Mouse (Mus musculus) lung, adult 18-20 months (tissue): ENCODE measurements around the gene Tmed1.
A peak's percentile ranks its signal among the peaks of the same experiment; 100 is the strongest.
"Not testable (repeated sequence)": the region's sequence is repeated elsewhere in the genome, so short reads cannot be mapped to it uniquely, and the experiment has no call there.

Source experiments
- DNase-seq, 2 experiments: peaks; one replicate each; pipeline ENCODE4 v3.0.0; 2022; ENCODE audit warnings: mixed read lengths in 2 of 2

The Tmed1 gene

GRCm38 (mm10) chr9:21509772-21510688 is at the start of gene Tmed1:
Gene Tmed1 (minus strand): TSS chr9:21510252.
- DNase-seq: peak; percentile 95 to 96

DNA sequence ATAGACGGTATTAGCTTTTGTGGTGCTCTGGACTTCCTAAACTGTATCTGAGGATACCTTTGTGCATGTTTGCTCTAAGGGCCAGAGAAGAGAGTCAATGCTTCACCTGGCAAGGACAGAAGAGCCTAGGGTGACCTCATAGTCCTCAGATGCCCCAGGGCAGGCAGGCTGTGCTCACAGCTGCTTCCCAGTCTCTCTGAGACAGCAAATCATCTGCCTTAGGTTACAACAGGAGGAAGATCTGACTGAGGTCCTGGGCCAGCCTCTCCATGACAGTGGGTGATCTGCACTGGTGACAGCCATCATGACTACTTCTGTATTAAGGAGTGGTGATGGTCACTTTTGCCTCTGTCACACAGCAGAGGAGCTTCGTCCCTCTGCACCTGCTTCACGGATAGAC is 49.1 kb upstream of the Tmed1 start:
- no peak for DNase-seq

DNA sequence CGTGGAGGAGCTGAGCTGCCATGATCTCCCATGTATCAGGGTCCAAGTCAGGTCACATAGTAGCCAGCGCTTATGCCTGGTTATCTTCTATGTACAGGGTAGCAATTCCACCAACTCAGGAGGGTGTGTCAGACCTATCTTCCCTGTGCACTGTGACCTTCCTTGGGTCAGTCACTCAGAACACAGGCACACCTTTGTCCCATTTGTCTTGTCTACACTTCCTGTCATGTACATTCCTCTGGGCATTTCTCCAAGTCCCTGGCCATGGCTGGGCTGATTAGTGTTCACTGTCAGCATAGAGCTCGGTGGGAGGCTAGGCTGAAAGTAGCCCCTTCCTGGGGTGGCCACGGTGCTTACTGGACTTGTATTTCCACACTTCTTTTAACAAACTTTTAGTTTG is 48.3 kb upstream of the Tmed1 start:
- DNase-seq: no peak

GRCm38 (mm10) chr9:21557556-21557955 is 47.5 kb upstream of the Tmed1 start:
- DNase-seq: no peak

DNA sequence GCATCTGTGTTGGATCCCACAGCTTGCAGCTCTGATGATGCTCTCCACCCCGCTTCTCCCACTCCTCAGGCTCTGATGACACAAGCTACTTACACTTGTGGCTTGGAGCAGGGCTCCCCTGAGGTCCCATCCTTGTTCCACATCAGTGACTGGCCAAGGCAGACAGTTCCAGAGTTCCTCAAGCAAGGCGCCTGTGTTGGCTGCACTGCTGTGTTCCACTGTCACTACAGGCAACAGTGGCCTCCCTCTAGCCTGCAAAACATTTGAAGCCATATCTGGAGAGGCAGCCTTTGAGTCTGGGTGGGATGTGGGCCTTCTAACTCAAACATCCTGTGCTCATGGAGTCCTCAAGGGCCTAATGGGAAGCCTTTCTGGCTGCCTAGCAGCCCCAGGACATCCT is 46.9 kb upstream of the Tmed1 start:
- DNase-seq: no peak

GRCm38 (mm10) chr9:21555198-21555742 is 45.2 kb upstream of the Tmed1 start:
- no peak for DNase-seq

- DNase-seq: no peak
Observed at GRCm38 (mm10) chr9:21553607-21554273, 43.7 kb upstream of the Tmed1 start.

DNA sequence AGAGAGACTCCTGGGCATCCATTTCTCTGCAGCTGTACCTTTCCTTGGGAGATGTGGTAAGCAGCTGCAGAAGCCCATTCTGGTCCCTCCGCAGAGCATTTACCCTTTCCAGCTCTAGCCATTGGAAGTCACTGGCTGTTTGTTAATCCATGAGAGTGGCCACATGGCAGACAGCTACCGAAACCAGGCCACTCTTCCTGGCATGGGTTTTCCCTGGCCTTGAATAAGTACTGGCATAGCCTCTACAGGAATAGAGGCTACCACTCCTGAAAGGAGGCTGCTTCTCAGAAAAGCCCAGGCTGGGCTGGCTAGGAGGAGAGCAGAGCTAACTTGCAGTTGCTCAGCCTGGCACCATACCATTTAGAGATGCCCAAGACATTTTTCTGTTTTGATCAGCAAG is 41.0 kb upstream of the Tmed1 start:
- DNase-seq: no peak

DNA sequence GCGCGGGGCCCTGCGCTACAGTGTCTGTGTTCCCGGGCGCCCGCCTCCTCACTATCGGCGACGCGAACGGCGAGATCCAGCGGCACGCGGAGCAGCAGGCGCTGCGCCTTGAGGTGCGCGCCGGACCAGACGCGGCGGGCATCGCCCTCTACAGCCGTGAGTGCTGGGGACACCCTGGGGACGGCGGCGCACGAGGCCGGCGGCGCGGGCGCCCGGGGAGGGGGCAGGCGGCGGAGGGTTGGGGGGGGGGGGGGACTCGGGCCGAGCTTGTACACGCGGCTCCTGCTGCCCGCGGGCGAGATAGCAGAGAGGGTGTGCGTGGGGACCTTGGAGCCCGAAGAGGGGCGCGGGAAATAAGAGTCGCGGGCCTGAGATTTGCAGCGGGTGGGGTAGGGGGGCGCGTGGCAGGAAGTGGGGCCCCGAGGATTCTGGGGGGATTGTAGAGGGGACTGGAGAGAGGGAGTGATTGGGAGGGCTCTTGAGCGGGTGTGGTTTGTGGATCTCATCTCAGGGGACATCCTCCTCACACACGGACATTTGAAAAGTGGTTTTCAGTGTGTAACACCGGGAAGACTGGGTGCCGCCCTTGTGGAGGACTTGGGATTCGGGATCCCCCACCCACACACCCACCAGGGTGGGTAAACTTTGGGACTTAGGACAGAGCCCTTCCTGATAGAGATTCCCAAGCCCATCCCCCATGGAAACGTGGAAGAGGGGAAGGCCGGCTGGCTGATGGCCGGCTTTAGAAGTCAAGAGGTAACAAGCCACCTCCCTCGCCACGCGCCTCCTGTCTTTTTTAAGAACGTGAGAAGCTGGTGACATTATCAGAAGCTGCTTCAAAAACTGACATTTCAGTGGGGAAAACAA is 37.3 kb upstream of the Tmed1 start:
- DNase-seq: peak; percentile 59 to 61

GRCm38 (mm10) chr9:21546789-21547074 is 36.7 kb upstream of the Tmed1 start, which contains the start of gene Carm1:
Gene Carm1 (plus strand): TSS chr9:21546894.
- no peak for DNase-seq

GRCm38 (mm10) chr9:21545916-21546788 is 36.1 kb upstream of the Tmed1 start:
- DNase-seq: peak; percentile 99

GRCm38 (mm10) chr9:21545351-21545915 is 35.4 kb upstream of the Tmed1 start:
- no peak for DNase-seq

DNA sequence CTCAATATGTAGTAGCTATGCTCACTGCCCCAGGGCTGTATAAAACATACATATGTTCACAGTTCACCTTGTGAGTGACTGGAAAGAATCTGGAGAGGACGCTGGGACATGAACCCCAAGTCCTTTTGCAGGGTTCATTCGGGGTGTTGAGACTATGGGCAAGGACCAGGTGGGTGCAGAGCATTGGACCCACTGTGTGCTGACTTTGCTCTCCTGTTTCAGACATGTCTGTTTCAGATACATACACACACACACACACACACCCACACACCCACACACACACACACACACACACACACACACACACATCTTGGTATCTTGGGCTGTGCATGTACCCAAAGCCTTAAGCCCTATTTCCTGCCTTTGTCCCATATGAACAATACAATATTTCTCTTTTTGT is 31.9 kb upstream of the Tmed1 start:
- not testable (repeated sequence) for DNase-seq

DNA sequence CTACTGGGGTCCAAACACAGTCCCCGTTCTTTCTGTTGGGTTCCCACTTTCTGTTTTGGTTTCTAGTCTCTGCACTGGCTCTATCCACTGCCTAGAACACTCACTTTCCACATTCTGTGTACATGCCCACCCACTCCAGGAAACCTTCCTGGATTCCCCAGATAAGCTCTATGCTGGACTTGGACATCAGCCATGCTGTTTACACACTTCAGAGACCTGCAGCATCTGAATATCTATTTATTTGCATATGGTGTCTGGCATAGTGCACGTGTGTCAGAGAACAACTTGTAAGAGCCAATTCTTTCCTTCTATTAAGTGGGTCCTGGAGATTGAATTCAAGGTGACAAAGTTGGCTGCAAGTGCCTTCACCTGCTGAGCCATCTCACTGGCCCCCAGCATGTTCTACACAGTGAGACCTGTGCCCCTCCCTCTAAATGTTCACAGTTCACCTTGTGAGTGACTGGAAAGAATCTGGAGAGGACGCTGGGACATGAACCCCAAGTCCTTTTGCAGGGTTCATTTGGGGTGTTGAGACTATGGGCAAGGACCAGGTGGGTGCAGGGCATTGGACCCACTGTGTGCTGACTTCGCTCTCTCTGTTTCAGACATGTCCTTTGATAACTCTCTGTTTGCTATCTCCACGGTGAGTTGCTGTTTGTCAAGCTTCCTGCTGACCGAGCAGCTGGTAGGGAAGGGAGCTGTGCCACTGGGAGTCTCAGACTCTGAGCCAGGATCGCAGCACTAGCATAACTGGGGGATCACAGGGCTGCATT is 30.1 kb upstream of the Tmed1 start:
- DNase-seq: no peak

- DNase-seq: no peak
Observed at GRCm38 (mm10) chr9:21537009-21537408, 27.0 kb upstream of the Tmed1 start.

DNA sequence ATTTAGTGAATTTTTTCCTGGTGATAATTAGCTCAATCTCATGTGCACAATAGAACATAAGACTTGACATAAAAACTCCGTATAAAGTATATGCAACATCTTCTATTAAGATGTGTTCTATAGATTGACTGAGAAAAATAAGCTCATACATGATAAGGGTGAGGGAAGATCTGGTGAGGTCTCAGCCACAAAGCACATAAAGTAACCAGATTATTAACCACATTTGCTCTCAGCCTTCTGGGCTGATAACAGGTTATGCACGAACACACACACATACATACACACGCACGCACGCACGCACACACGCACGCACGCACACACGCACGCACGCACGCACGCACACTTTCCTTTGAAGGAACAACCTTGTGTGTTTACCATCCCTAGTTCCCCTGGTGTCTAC is 26.4 kb upstream of the Tmed1 start:
- no peak for DNase-seq

DNA sequence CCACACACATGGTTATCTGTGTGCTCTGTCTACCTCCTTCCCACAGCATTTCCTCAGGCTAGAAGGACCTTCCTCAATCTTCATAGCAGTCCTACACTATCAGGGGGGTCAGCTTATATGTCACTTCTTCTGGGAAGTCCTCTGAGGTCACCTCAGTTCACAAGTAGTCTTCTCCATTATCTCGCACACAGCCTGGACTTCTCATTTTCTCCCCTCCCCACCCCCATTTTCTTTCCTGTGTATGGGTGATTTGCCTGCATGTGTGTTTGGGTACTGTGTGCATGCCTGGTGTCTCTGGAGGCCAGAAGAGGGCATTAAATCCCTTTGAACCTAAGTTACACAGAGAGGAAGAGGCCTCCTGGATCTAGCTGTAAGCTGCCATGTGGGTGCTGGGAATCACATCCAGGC is 17.9 kb upstream of the Tmed1 start:
- no peak for DNase-seq

- DNase-seq: no peak
Observed at GRCm38 (mm10) chr9:21527100-21527801, 17.2 kb upstream of the Tmed1 start.

DNA sequence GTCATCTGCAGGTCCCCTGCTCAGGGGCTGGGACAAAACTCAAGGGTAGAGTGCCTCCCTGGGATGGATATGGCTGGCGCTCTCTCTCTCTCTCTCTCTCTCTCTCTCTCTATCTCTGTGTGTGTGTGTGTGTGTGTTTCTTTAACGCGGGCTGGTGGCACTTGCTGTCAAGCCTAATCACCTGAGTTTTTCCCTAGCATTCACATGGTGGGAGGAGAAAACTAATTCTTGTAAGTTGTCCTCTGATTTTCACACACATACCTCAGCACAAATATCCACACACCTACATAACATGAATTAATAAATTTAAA is 16.5 kb upstream of the Tmed1 start:
- no peak for DNase-seq

GRCm38 (mm10) chr9:21525937-21526633 is 16.0 kb upstream of the Tmed1 start, which contains the start of gene AB124611:
Gene AB124611 (plus strand): TSS chr9:21526176.
- peak; percentile 60 to 67 for DNase-seq
